ENCODE assay signal across 8 mouse cellular contexts in the genomic region with DNA sequence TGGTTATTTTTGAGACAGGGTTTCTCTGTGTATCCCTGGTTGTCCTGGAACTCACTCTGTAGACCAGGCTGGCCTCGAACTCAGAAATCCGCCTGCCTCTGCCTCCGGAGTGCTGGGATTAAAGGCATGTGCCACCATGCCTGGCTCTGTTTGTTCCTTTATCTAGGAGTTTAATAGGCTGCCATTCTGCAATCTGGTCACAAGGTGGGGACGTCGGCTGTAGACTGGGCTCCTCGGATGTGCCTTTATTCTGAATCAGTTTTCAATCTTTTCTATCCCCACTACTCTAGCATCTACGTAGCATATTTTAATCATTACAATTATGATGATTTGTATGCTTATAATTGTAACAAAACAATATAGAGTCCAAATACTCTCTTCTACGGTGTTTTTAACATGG. TPM values are rescaled to one million over a fixed set of nuclear protein-coding genes. Genes with fewer than 3 reads are reported as not detected.
DNase-seq lines count a peak whose midpoint lies in the region; ATAC-seq and TF ChIP-seq lines count a peak whose summit lies in the region.
"Not testable (repeated sequence)": the region's sequence is repeated elsewhere in the genome, so short reads cannot be mapped to it uniquely, and the experiment has no call there.

No protein-coding gene starts in this region.

- 47% methylated on average over 8 of the region's 8 CpGs for WGBS in hindbrain, embryonic 10.5 days
- WGBS in kidney, embryonic 16.5 days: 38% methylated on average over 8 of the region's 8 CpGs
- 46% methylated on average over 8 of the region's 8 CpGs for WGBS in midbrain, embryonic 11.5 days

- not testable (repeated sequence) for TF ChIP-seq POLR2A in testis, adult 2 months (IDR thresholded peaks at IDR 0.05; ENCODE audit: control insufficient read depth, low read depth, low read length)

- H3K9ac ChIP-seq in ES-E14 (ENCODE audit: insufficient read depth, low read depth, low read length, poor library complexity, severe bottlenecking); kidney, embryonic 16.5 days (replicated peaks; ENCODE audit: low read length); midbrain, embryonic 11.5 days (ENCODE audit: low read length): not testable (repeated sequence)

- H3K4me2 ChIP-seq in kidney, embryonic 16.5 days (replicated peaks; ENCODE audit: low read depth, low read length); midbrain, embryonic 11.5 days: not testable (repeated sequence)

- peak; percentile 71; the same call in 1 of the 2 replicates for ATAC-seq in kidney, embryonic 16.5 days (ENCODE audit: low FRiP score, low TSS enrichment)
- peak; percentile 73; the same call in 1 of the 2 replicates for ATAC-seq in midbrain, embryonic 11.5 days (ENCODE audit: low FRiP score)

- H3K4me3 ChIP-seq in ES-E14 (ENCODE audit: insufficient read depth in 1 of 2, low read depth in 1 of 2, low read length in 2 of 2, poor library complexity in 1 of 2, severe bottlenecking in 1 of 2); hindbrain, embryonic 10.5 days; kidney, embryonic 16.5 days (ENCODE audit: low read length); midbrain, embryonic 11.5 days (ENCODE audit: low read depth, low read length); testis, adult 2 months (ENCODE audit: control insufficient read depth, low read depth, low read length): not testable (repeated sequence)

- not testable (repeated sequence) for H3K27me3 ChIP-seq in hindbrain, embryonic 10.5 days (ENCODE audit: insufficient read depth, poor library complexity, severe bottlenecking); kidney, embryonic 16.5 days (ENCODE audit: insufficient read depth, low read length); midbrain, embryonic 11.5 days (ENCODE audit: control insufficient read depth, insufficient read depth, low read length); testis, adult 2 months (ENCODE audit: control insufficient read depth, insufficient read depth, low read length)

- peak; percentile 30; the same call in 1 of the 2 replicates for TF ChIP-seq CTCF in testis, adult 2 months (IDR thresholded peaks at IDR 0.05; ENCODE audit: control insufficient read depth, insufficient read depth, insufficient replicate concordance, low read depth, low read length)

- not testable (repeated sequence) for H3K4me1 ChIP-seq in ES-E14 (ENCODE audit: control insufficient read depth in 2 of 2, insufficient read depth in 2 of 2, low read length in 2 of 2, poor library complexity in 1 of 2); hindbrain, embryonic 10.5 days (replicated peaks); kidney, embryonic 16.5 days (ENCODE audit: insufficient read depth, low read length); midbrain, embryonic 11.5 days (ENCODE audit: control insufficient read depth, insufficient read depth, low read length); testis, adult 2 months (ENCODE audit: control insufficient read depth, insufficient read depth, low read length)

- H3K27ac ChIP-seq in ES-E14 (ENCODE audit: insufficient read depth, low read depth, low read length, poor library complexity, severe bottlenecking); hindbrain, embryonic 10.5 days; kidney, embryonic 16.5 days (ENCODE audit: low read length); midbrain, embryonic 11.5 days (ENCODE audit: low read depth, low read length); testis, adult 2 months (ENCODE audit: control insufficient read depth, insufficient read depth, low read depth, low read length): not testable (repeated sequence)

- H3K9me3 ChIP-seq in ES-E14 (ENCODE audit: control insufficient read depth, insufficient read depth, low read depth, low read length); hindbrain, embryonic 10.5 days; kidney, embryonic 16.5 days (ENCODE audit: low read length); midbrain, embryonic 11.5 days (ENCODE audit: control insufficient read depth, low read length): not testable (repeated sequence)

- H3K36me3 ChIP-seq in ES-E14 (ENCODE audit: control insufficient read depth, insufficient read depth, low read length, poor library complexity, severe bottlenecking); hindbrain, embryonic 10.5 days; kidney, embryonic 16.5 days (ENCODE audit: insufficient read depth, low read length); midbrain, embryonic 11.5 days (ENCODE audit: control insufficient read depth, insufficient read depth, low read length); testis, adult 2 months (ENCODE audit: control insufficient read depth, insufficient read depth, low read length): not testable (repeated sequence)

- in situ Hi-C loops in ES-E14 (cut with MboI; ENCODE audit: low sequenced_read_pairs in 2 of 2, unreplicated experiment in 2 of 2): loop anchor here in 1 of 2 experiments (10.0 kb wide), 1 partner anchor 383 kb away; no protein-coding TSS in a partner anchor

- DNase-seq in ES-E14 (ENCODE audit: low read depth, low spot score); midbrain, embryonic 11.5 days (ENCODE audit: low spot score, missing footprints): not testable (repeated sequence)
- DNase-seq in brain, adult 2 months (ENCODE audit: low read depth, low spot score): peak; percentile 66
- DNase-seq in fibroblast of lung, adult 2 months (ENCODE audit: low read depth): peak; percentile 27
- DNase-seq in hindbrain, embryonic 10.5 days (ENCODE audit: low spot score): peak; percentile 28
- DNase-seq in liver: peak; percentile 28

TF ChIP-seq in ES-E14, 5 proteins besides CTCF, POLR2A, EP300 and RAD21:
- TF ChIP-seq ZC3H11A (IDR thresholded peaks at IDR 0.05; ENCODE audit: borderline replicate concordance, low read depth, low read length): peak; percentile 68

RNA-seq across cellular contexts. Expression of gene Pkp2, which starts 11.1 kb away (rescaled TPM):
- 55.8 and 57.7 TPM in 2 replicates for total RNA-seq in ES-E14 (2012; rRNA removed)
- 5.6 and 8.5 TPM in 2 replicates for polyA plus RNA-seq in hindbrain, embryonic 10.5 days (2016; fragmentation: Nextera tagmentation; extraction: Ambion mirVana)
- polyA plus RNA-seq in kidney, embryonic 16.5 days (2015; fragmentation: Nextera tagmentation; extraction: Ambion mirVana): 12.1 TPM in 2 replicates
- 4.2 and 5.5 TPM in 2 replicates for polyA plus RNA-seq in midbrain, embryonic 11.5 days (2014; fragmentation: Nextera tagmentation; extraction: Ambion mirVana)
- polyA plus RNA-seq in testis, adult 2 months (2012; rRNA removed): 1.3 and 1.4 TPM in 2 replicates
